In the genomic region with DNA sequence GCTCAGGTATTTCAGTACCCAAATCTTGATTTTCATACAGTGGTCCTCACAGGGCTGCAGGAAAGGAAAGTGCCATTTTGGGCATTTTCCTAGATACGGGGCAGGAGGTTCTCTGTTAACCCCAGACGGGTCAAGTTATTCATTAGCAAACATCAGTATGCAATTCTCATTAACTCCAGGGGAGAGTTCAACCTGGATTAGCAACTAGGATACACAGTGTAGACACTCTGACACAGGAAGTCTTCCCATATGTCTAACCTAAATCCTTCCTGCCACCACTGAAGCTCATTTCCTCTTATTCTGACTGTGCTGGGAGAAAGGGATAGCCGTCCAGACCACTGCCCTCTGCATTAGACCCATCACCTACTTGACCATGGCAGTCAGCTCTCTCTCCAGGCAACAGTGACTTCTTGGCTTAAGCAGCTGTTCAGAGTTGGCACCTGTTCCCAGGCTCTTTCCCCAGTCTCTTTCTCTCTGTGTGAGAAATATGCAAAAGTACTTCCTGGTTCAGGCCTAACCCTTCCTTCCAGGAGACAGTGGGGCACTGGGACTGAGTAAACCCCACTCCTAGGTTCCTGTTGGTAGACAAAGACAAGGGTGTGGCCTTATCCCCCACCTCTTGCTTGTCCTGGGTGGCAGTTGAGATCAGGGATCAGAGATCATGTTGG, we compare ENCODE assay signal across 15 mouse cellular contexts. TPM values are rescaled to one million over a fixed set of nuclear protein-coding genes. Genes with fewer than 3 reads are reported as not detected.
DNase-seq lines count a peak whose midpoint lies in the region; ATAC-seq and TF ChIP-seq lines count a peak whose summit lies in the region.
"Had no signal": no experiment of that assay in that cellular context is flagged by ENCODE, and none has a peak within 500 bp of the region (broad histone marks: within the 10 kb centered on the region; RNA-seq: fewer than 3 reads in every experiment).

No protein-coding gene starts in this region.

- dilution Hi-C loops in CH12.LX (cut with MboI; ENCODE audit: extremely low pct_ligation_motif_present, extremely low pct_unique_long_range_greater_than_20kb, low sequenced_read_pairs) = no loop called here

- intact Hi-C loops in heart, adult 2 months (cut with DNase I) = no loop called here

- peaks cover 32% of the 10 kb centered on the region for H3K27me3 ChIP-seq in heart, embryonic 16.5 days (ENCODE audit: control insufficient read depth, insufficient read depth, low read length)
- H3K27me3 ChIP-seq in heart, adult 2 months (ENCODE audit: control insufficient read depth, insufficient read depth, low read length) = peaks cover 2% of the 10 kb centered on the region; the same call in 1 of the 2 replicates
- peaks cover 4% of the 10 kb centered on the region for H3K27me3 ChIP-seq in CH12.LX (replicated peaks)
- peaks cover 30% of the 10 kb centered on the region for H3K27me3 ChIP-seq in intestine, embryonic 14.5 days (replicated peaks; ENCODE audit: control insufficient read depth, insufficient read depth, low read length)
- peaks cover 27% of the 10 kb centered on the region for H3K27me3 ChIP-seq in hindbrain, embryonic 16.5 days (replicated peaks; ENCODE audit: control insufficient read depth, insufficient read depth, low read length)
- H3K27me3 ChIP-seq in hindbrain, postnatal 0 days (ENCODE audit: insufficient read depth, low read length) = peaks cover 20% of the 10 kb centered on the region; the same call in 1 of the 2 replicates

- no peak overlapping the region for H3K4me2 ChIP-seq in heart, embryonic 16.5 days (ENCODE audit: low read depth, low read length)
- no peak overlapping the region for H3K4me2 ChIP-seq in CH12.LX (ENCODE audit: insufficient read depth, low read depth, poor library complexity, severe bottlenecking)
- no peak overlapping the region for H3K4me2 ChIP-seq in intestine, embryonic 14.5 days (ENCODE audit: low read length)
- H3K4me2 ChIP-seq in hindbrain, embryonic 16.5 days (ENCODE audit: low read length) = no peak overlapping the region
- H3K4me2 ChIP-seq in hindbrain, postnatal 0 days (ENCODE audit: low read depth, low read length) = no peak overlapping the region
- H3K4me2 ChIP-seq: embryonic facial prominence, embryonic 13.5 days; forebrain, embryonic 12.5 days had no signal

- in situ Hi-C loops in CH12.LX (cut with MboI; ENCODE audit: low pct_ligation_motif_present, low pct_unique_long_range_greater_than_20kb, low sequenced_read_pairs) = no loop called here

- no peak for ATAC-seq in heart, embryonic 16.5 days (replicated peaks; ENCODE audit: extremely low read depth, insufficient read depth, low FRiP score)
- no peak; the same call in 1 of the 2 replicates for ATAC-seq in intestine, embryonic 14.5 days (replicated peaks; ENCODE audit: low FRiP score, low TSS enrichment, low read depth)
- ATAC-seq in hindbrain, embryonic 16.5 days = no peak
- no peak for ATAC-seq in megakaryocyte progenitor cell, adult 5-6 weeks (replicated peaks; ENCODE audit: poor library complexity)
- ATAC-seq in hindbrain, postnatal 0 days = no peak
- ATAC-seq: inflammation-experienced regulatory T-cells, adult 6 months had no signal

- TF ChIP-seq EP300 in heart, adult 2 months (IDR thresholded peaks at IDR 0.05; ENCODE audit: insufficient read depth, low read depth, low read length) = no peak
- TF ChIP-seq EP300 in CH12.LX (IDR thresholded peaks at IDR 0.05; ENCODE audit: low read length) = no peak

- 71% methylated on average over 3 of the region's 3 CpGs for WGBS in heart, embryonic 16.5 days
- WGBS in heart, adult 2 months = 40% methylated on average over 3 of the region's 3 CpGs
- 57% methylated on average over 3 of the region's 3 CpGs for WGBS in intestine, embryonic 14.5 days
- 53% methylated on average over 3 of the region's 3 CpGs for WGBS in hindbrain, embryonic 16.5 days
- WGBS in hindbrain, postnatal 0 days = 75% methylated on average over 3 of the region's 3 CpGs

- no peak for DNase-seq in heart, adult 2 months
- DNase-seq in CH12.LX (ENCODE audit: extremely low read depth) = no peak
- DNase-seq in intestine, embryonic 14.5 days (ENCODE audit: low spot score) = no peak
- DNase-seq in kidney, postnatal 14 days = peak; percentile 55
- DNase-seq in hindbrain, postnatal 0 days (ENCODE audit: low spot score) = no peak
- DNase-seq: cerebellum, postnatal 36 days had no signal

- TF ChIP-seq POLR2A in heart, adult 2 months (IDR thresholded peaks at IDR 0.05; ENCODE audit: insufficient read depth, low read depth, low read length) = no peak
- TF ChIP-seq POLR2A in CH12.LX (IDR thresholded peaks at IDR 0.05; ENCODE audit: low read depth, low read length) = no peak

- H3K4me1 ChIP-seq in heart, embryonic 16.5 days (ENCODE audit: control insufficient read depth, insufficient read depth, low read length) = peaks cover 21% of the 10 kb centered on the region
- peaks cover 21% of the 10 kb centered on the region for H3K4me1 ChIP-seq in heart, adult 2 months (ENCODE audit: control insufficient read depth, insufficient read depth, low read length)
- H3K4me1 ChIP-seq in CH12.LX (ENCODE audit: control insufficient read depth in 1 of 2, insufficient read depth in 2 of 2) = peaks cover 7 to 28% of the 10 kb centered on the region in 2 experiments; a peak in 3 of 4 replicates
- peaks cover 15% of the 10 kb centered on the region for H3K4me1 ChIP-seq in intestine, embryonic 14.5 days (replicated peaks; ENCODE audit: control insufficient read depth, insufficient read depth, low read length)
- peaks cover 15% of the 10 kb centered on the region for H3K4me1 ChIP-seq in hindbrain, embryonic 16.5 days (ENCODE audit: control insufficient read depth, insufficient read depth, low read depth, low read length)
- H3K4me1 ChIP-seq in hindbrain, postnatal 0 days (ENCODE audit: insufficient read depth, low read length) = peaks cover 12% of the 10 kb centered on the region

- no peaks in the 10 kb centered on the region for H3K79me2 ChIP-seq in heart, adult 2 months (replicated peaks; ENCODE audit: control insufficient read depth, insufficient read depth, low read length)
- no peaks in the 10 kb centered on the region for H3K79me2 ChIP-seq in CH12.LX (replicated peaks; ENCODE audit: control insufficient read depth, extremely low read depth, insufficient read depth, poor library complexity, severe bottlenecking)

- no peaks in the 10 kb centered on the region; the same call in 1 of the 2 replicates for H3K9me3 ChIP-seq in heart, embryonic 16.5 days (replicated peaks; ENCODE audit: control insufficient read depth, low read length)
- H3K9me3 ChIP-seq in CH12.LX (replicated peaks; ENCODE audit: low read length) = peaks cover 20% of the 10 kb centered on the region
- no peaks in the 10 kb centered on the region for H3K9me3 ChIP-seq in intestine, embryonic 14.5 days (ENCODE audit: control insufficient read depth, low read length)
- peaks cover 2% of the 10 kb centered on the region; the same call in 1 of the 2 replicates for H3K9me3 ChIP-seq in hindbrain, embryonic 16.5 days (ENCODE audit: control insufficient read depth, low read length)
- no peaks in the 10 kb centered on the region for H3K9me3 ChIP-seq in hindbrain, postnatal 0 days (ENCODE audit: low read length)
- H3K9me3 ChIP-seq: embryonic facial prominence, embryonic 13.5 days; forebrain, embryonic 12.5 days had no signal

- no peak for TF ChIP-seq RAD21 in CH12.LX (IDR thresholded peaks at IDR 0.05; ENCODE audit: low read depth, low read length)

- no peak overlapping the region for H3K4me3 ChIP-seq in heart, embryonic 16.5 days (ENCODE audit: low read length)
- H3K4me3 ChIP-seq in heart, adult 2 months = no peak overlapping the region
- H3K4me3 ChIP-seq in CH12.LX (replicated peaks in 1 of 3; ENCODE audit: low read depth in 2 of 3, low read length in 2 of 3, poor library complexity in 1 of 3) = no peak overlapping the region
- no peak overlapping the region for H3K4me3 ChIP-seq in intestine, embryonic 14.5 days (ENCODE audit: low read depth, low read length)
- no peak overlapping the region for H3K4me3 ChIP-seq in hindbrain, embryonic 16.5 days (ENCODE audit: low read length)
- no peak overlapping the region for H3K4me3 ChIP-seq in hindbrain, postnatal 0 days (ENCODE audit: low read length)
- H3K4me3 ChIP-seq: embryonic facial prominence, embryonic 13.5 days; forebrain, embryonic 12.5 days; megakaryocyte, embryonic 14.5 days had no signal

- H3K36me3 ChIP-seq in heart, embryonic 16.5 days (ENCODE audit: control insufficient read depth, insufficient read depth) = no peaks in the 10 kb centered on the region
- H3K36me3 ChIP-seq in heart, adult 2 months (ENCODE audit: control insufficient read depth, insufficient read depth, low read length) = no peaks in the 10 kb centered on the region
- no peaks in the 10 kb centered on the region for H3K36me3 ChIP-seq in CH12.LX (replicated peaks in 1 of 2; ENCODE audit: control insufficient read depth in 1 of 2, insufficient read depth in 1 of 2, low read length in 1 of 2)
- no peaks in the 10 kb centered on the region for H3K36me3 ChIP-seq in intestine, embryonic 14.5 days (ENCODE audit: control insufficient read depth, insufficient read depth, low read length)
- no peaks in the 10 kb centered on the region for H3K36me3 ChIP-seq in hindbrain, embryonic 16.5 days (ENCODE audit: control insufficient read depth, insufficient read depth, low read length)
- no peaks in the 10 kb centered on the region for H3K36me3 ChIP-seq in hindbrain, postnatal 0 days (ENCODE audit: insufficient read depth, low read length)
- H3K36me3 ChIP-seq: embryonic facial prominence, embryonic 13.5 days; forebrain, embryonic 12.5 days had no signal

- H3K9ac ChIP-seq in heart, embryonic 16.5 days (ENCODE audit: low read length) = no peak overlapping the region
- H3K9ac ChIP-seq in heart, adult 2 months (ENCODE audit: low read depth, low read length) = no peak overlapping the region
- H3K9ac ChIP-seq in CH12.LX (ENCODE audit: insufficient read depth, low read depth) = no peak overlapping the region
- no peak overlapping the region for H3K9ac ChIP-seq in intestine, embryonic 14.5 days (ENCODE audit: low read length)
- H3K9ac ChIP-seq in hindbrain, embryonic 16.5 days (ENCODE audit: low read depth, low read length) = no peak overlapping the region
- H3K9ac ChIP-seq in hindbrain, postnatal 0 days (replicated peaks; ENCODE audit: low read length) = no peak overlapping the region
- H3K9ac ChIP-seq: embryonic facial prominence, embryonic 13.5 days; forebrain, embryonic 12.5 days had no signal

- peak overlapping the region; percentile 3; the same call in 1 of the 2 replicates for H3K27ac ChIP-seq in heart, embryonic 16.5 days (ENCODE audit: low read length)
- no peak overlapping the region; the same call in 1 of the 2 replicates for H3K27ac ChIP-seq in heart, adult 2 months
- H3K27ac ChIP-seq in CH12.LX (ENCODE audit: insufficient read depth, low read depth) = no peak overlapping the region
- H3K27ac ChIP-seq in intestine, embryonic 14.5 days (ENCODE audit: low read depth) = peak overlapping the region; percentile 57; the same call in 1 of the 2 replicates
- no peak overlapping the region for H3K27ac ChIP-seq in hindbrain, embryonic 16.5 days (ENCODE audit: low read depth, low read length)
- H3K27ac ChIP-seq in hindbrain, postnatal 0 days = no peak overlapping the region
- H3K27ac ChIP-seq: embryonic facial prominence, embryonic 13.5 days; forebrain, embryonic 12.5 days had no signal

- TF ChIP-seq CTCF in heart, adult 2 months (IDR thresholded peaks at IDR 0.05) = no peak
- TF ChIP-seq CTCF in CH12.LX (conservative IDR thresholded peaks at IDR 0.05 in 1 of 2, IDR thresholded peaks at IDR 0.05 in 1 of 2; ENCODE audit: low read depth in 2 of 2, low read length in 2 of 2) = no peak
- TF ChIP-seq CTCF in hindbrain, postnatal 0 days (IDR thresholded peaks at IDR 0.05; ENCODE audit: low read depth) = no peak

RNA-seq across cellular contexts. Expression of a gene that starts 7.4 kb away (rescaled TPM):
- polyA plus RNA-seq in heart, embryonic 16.5 days (2015; fragmentation: Nextera tagmentation; extraction: Ambion mirVana) = 14.1 TPM in 2 replicates
- 10 to 100 TPM; 13.7 to 15.8 TPM for total RNA-seq in heart, adult 2 months (2021)
- 22.0 and 35.8 TPM in 2 replicates for polyA plus RNA-seq in heart, adult 2 months (2012; rRNA removed)
- total RNA-seq in CH12.LX (2012; rRNA removed) = 0.13 TPM in 1 of 2 replicates, not detected in the other
- 0.12 TPM in 1 of 2 replicates, not detected in the other for total RNA-seq in CH12.LX (2014; rRNA removed)
- polyA plus RNA-seq in CH12.LX (2012; ENCODE audit: insufficient read length, low read depth) = not detected in 2 replicates
- 6.9 and 7.1 TPM in 2 replicates for polyA plus RNA-seq in intestine, embryonic 14.5 days (2014; fragmentation: Nextera tagmentation; extraction: Ambion mirVana)
- 5.3 and 6.0 TPM in 2 replicates for polyA plus RNA-seq in hindbrain, embryonic 16.5 days (2015; fragmentation: Nextera tagmentation; extraction: Ambion mirVana)
- 0.05 TPM in 1 of 2 replicates, not detected in the other for total RNA-seq in megakaryocyte progenitor cell, adult 5-6 weeks (2015)
- total RNA-seq in megakaryocyte progenitor cell, adult 5-6 weeks (2017) = not detected in 2 replicates
- total RNA-seq in hindbrain, postnatal 0 days (2014; rRNA removed) = 4.2 and 4.3 TPM in 2 replicates
- polyA plus RNA-seq in hindbrain, postnatal 0 days (2015; fragmentation: Nextera tagmentation; extraction: Ambion mirVana) = 2.4 and 2.6 TPM in 2 replicates
- total RNA-seq: neutrophil, adult 5-6 weeks had no signal
- polyA plus RNA-seq: inflammation-experienced regulatory T-cells, adult 6 months had no signal

RNA-seq across cellular contexts. Expression of a gene that starts 29.6 kb away (rescaled TPM):
- polyA plus RNA-seq in heart, embryonic 16.5 days (2015; fragmentation: Nextera tagmentation; extraction: Ambion mirVana) = 13.3 and 13.6 TPM in 2 replicates
- 10 to 100 TPM; 12.2 TPM for total RNA-seq in heart, adult 2 months (2021)
- polyA plus RNA-seq in heart, adult 2 months (2012; rRNA removed) = 10.2 and 12.6 TPM in 2 replicates
- total RNA-seq in CH12.LX (2012; rRNA removed) (14.8 and 15.4 TPM in 2 replicates), CH12.LX (2014; rRNA removed) (7.4 and 8.7 TPM in 2 replicates)
- polyA plus RNA-seq in CH12.LX (2012; ENCODE audit: insufficient read length, low read depth) = 15.8 and 17.9 TPM in 2 replicates
- polyA plus RNA-seq in intestine, embryonic 14.5 days (2014; fragmentation: Nextera tagmentation; extraction: Ambion mirVana) = 14.1 and 14.8 TPM in 2 replicates
- 28.2 and 30.4 TPM in 2 replicates for polyA plus RNA-seq in hindbrain, embryonic 16.5 days (2015; fragmentation: Nextera tagmentation; extraction: Ambion mirVana)
- total RNA-seq in megakaryocyte progenitor cell, adult 5-6 weeks (2015) = 7.2 and 7.6 TPM in 2 replicates
- 18.8 and 20.0 TPM in 2 replicates for total RNA-seq in megakaryocyte progenitor cell, adult 5-6 weeks (2017)
- 32.7 and 34.0 TPM in 2 replicates for total RNA-seq in hindbrain, postnatal 0 days (2014; rRNA removed)
- polyA plus RNA-seq in hindbrain, postnatal 0 days (2015; fragmentation: Nextera tagmentation; extraction: Ambion mirVana) = 18.3 and 20.5 TPM in 2 replicates

RNA-seq across cellular contexts. Expression of a gene that starts 32.9 kb away (rescaled TPM):
- 0.42 and 0.50 TPM in 2 replicates for polyA plus RNA-seq in heart, embryonic 16.5 days (2015; fragmentation: Nextera tagmentation; extraction: Ambion mirVana)
- total RNA-seq in heart, adult 2 months (2021) = 10 to 100 TPM in 1 of 2 experiments, 1 to 10 TPM in 1; 5.6 to 13.7 TPM
- polyA plus RNA-seq in heart, adult 2 months (2012; rRNA removed) = 6.2 and 8.1 TPM in 2 replicates
- 47.5 and 95.6 TPM in 2 replicates for total RNA-seq in CH12.LX (2012; rRNA removed)
- total RNA-seq in CH12.LX (2014; rRNA removed) = 47.2 and 49.2 TPM in 2 replicates
- polyA plus RNA-seq in CH12.LX (2012; ENCODE audit: insufficient read length, low read depth) = 33.3 and 33.4 TPM in 2 replicates
- polyA plus RNA-seq in intestine, embryonic 14.5 days (2014; fragmentation: Nextera tagmentation; extraction: Ambion mirVana) = 1.6 and 1.7 TPM in 2 replicates
- 12.3 and 14.9 TPM in 2 replicates for polyA plus RNA-seq in hindbrain, embryonic 16.5 days (2015; fragmentation: Nextera tagmentation; extraction: Ambion mirVana)
- 0.34 and 0.57 TPM in 2 replicates for total RNA-seq in megakaryocyte progenitor cell, adult 5-6 weeks (2015)
- total RNA-seq in megakaryocyte progenitor cell, adult 5-6 weeks (2017) = 0.71 and 1.3 TPM in 2 replicates
- 12.4 and 22.6 TPM in 2 replicates for total RNA-seq in hindbrain, postnatal 0 days (2014; rRNA removed)
- polyA plus RNA-seq in hindbrain, postnatal 0 days (2015; fragmentation: Nextera tagmentation; extraction: Ambion mirVana) = 11.4 and 12.6 TPM in 2 replicates
- polyA plus RNA-seq: inflammation-experienced regulatory T-cells, adult 6 months had no signal

RNA-seq across cellular contexts. Expression of a gene that starts 47.1 kb away (rescaled TPM):
- polyA plus RNA-seq in heart, embryonic 16.5 days (2015; fragmentation: Nextera tagmentation; extraction: Ambion mirVana) = 1.0 and 1.3 TPM in 2 replicates
- not detected for total RNA-seq in heart, adult 2 months (2021)
- polyA plus RNA-seq in heart, adult 2 months (2012; rRNA removed) = 0.12 TPM in 1 of 2 replicates, not detected in the other
- total RNA-seq in CH12.LX (2012; rRNA removed) (0.08 and 0.17 TPM in 2 replicates), CH12.LX (2014; rRNA removed) (not detected in 2 replicates)
- polyA plus RNA-seq in CH12.LX (2012; ENCODE audit: insufficient read length, low read depth) = not detected in 2 replicates
- polyA plus RNA-seq in intestine, embryonic 14.5 days (2014; fragmentation: Nextera tagmentation; extraction: Ambion mirVana) = 0.98 and 2.3 TPM in 2 replicates
- polyA plus RNA-seq in hindbrain, embryonic 16.5 days (2015; fragmentation: Nextera tagmentation; extraction: Ambion mirVana) = 48.2 and 56.9 TPM in 2 replicates
- total RNA-seq in megakaryocyte progenitor cell, adult 5-6 weeks (2015) = not detected in 2 replicates
- not detected in 2 replicates for total RNA-seq in megakaryocyte progenitor cell, adult 5-6 weeks (2017)
- total RNA-seq in hindbrain, postnatal 0 days (2014; rRNA removed) = 28.3 and 28.4 TPM in 2 replicates
- 31.8 and 32.6 TPM in 2 replicates for polyA plus RNA-seq in hindbrain, postnatal 0 days (2015; fragmentation: Nextera tagmentation; extraction: Ambion mirVana)
- total RNA-seq: heart, postnatal 25 days had no signal

Comparison
In these comparisons a context has a peak if more than half of its experiments do, and no peak if none do; other contexts are left out.
1. H3K27ac ChIP-seq: peak in heart, embryonic 16.5 days (single experiment) and intestine, embryonic 14.5 days (single experiment); none in heart, adult 2 months (single experiment), CH12.LX (single experiment), hindbrain, embryonic 16.5 days (single experiment) and hindbrain, postnatal 0 days (single experiment).